Mouse (Mus musculus) central nervous system, embryonic 18 days (tissue): Measurements from ENCODE around the gene Rap2a. TPM values are rescaled to one million over a fixed set of nuclear protein-coding genes. Genes with fewer than 3 reads are reported as not detected.

Experiments used
- polyA plus RNA-seq: library from polyadenylated mRNA; depleted of rRNA; stranded (reverse); fragments of >200 nt; gene quantifications from 2 replicates; pipeline ENCODE4 v1.2.3, GENCODE M21; 2012; rRNA removed

The Rap2a gene
- polyA plus RNA-seq: 47.0 and 47.8 TPM in 2 replicates

DNA sequence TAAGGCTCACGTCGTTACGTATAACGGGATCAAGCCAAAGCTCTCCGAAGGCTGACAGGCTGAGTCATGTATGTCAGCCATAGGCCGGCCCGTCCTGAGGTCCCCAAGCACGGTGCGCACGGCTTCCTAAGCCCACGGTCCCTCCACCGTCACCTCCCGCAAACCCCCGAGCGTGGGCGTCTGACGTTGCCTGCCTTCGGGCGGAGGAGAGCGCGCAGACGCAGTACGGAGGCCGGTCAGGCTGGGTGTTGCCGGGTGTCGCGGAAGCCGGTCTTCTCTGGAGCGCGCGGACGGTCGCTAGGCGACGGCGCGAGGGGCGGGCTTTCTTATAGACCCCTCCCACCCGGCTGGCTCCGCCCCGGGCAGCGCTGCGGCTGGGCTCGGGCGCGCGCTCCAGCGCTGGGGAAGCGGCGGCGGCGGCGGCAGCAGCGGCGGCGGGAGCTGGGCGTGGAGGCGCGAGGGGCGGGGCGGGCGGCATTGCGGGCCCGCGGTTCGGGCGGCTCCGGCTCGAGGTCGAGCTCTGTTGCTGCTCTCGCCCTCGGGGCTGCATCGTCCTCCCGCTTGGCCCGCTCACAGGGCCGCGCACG is at the start of gene Rap2a:
Rap2a (plus strand) TSS at position 463 of the 587 bp plus-strand sequence.

Other genes starting within 250 kb of the Rap2a start
- gene Mbnl2, start 202.8 kb upstream of the Rap2a start, polyA plus RNA-seq: 21.2 and 24.1 TPM in 2 replicates